Mouse (Mus musculus) stomach, postnatal 0 days (tissue): ENCODE data around the gene Slc13a3.

ENCODE experiments used
- CTCF ChIP-seq: IDR thresholded peaks from 2 replicates; pipeline ENCODE4 v1.5.1; 2016; ENCODE audit warnings: antibody characterized with exemption, low read depth, mild to moderate bottlenecking, moderate library complexity
- EP300 ChIP-seq: optimal IDR thresholded peaks from 2 replicates; pipeline ENCODE3; 2016; ENCODE audit warnings: antibody characterized with exemption

DNA sequence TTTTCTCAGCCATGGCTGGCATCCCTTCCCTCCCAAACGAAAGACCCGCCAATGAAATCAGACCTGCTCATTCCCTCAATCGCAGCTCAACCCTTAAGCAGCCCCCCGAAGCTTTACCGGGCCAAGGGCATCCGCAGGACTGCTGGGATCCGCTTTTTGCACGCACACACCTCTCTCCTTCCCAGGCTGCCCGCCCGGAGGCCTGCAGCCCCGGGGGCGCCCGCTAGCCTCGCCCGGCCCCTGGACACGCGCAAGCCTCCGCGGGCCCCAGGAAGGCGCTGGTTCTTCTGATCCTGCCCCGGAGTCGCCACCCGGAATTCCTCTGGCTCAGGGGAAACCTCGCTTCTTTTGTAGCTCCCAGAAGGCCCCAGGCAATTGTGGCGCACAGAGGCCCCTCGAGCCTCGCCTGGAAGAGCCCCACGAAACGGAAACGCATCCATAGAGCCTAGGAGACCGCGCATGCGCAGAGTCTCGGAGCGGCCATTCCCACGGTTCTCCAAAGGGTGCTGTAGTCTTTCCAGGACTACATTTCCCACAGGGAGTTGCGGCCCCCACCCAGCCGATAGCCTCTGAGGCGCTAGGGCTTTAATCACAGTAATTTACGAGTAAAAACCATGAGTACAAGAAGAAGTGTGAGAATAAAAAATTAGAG lies 85.1 kb downstream of the Slc13a3 start, which contains the start of gene Zfp334:
- TF ChIP-seq CTCF: no peak
- no peak for TF ChIP-seq EP300
